Mouse (Mus musculus) midbrain, embryonic 15.5 days (tissue): Measurements from ENCODE around the gene Faap24. TPM values are rescaled to one million over a fixed set of nuclear protein-coding genes. Genes with fewer than 3 reads are reported as not detected.

ENCODE experiments used
- ATAC-seq: fragments of 200-750 bp; cut with Nextera tagmentation; replicated peaks from 2 replicates; pipeline ENCODE4 v1.8.0; 2017; ENCODE audit warnings: moderate TSS enrichment
- H3K27ac ChIP-seq: fragments of 300-500 bp; sonication (generic); 2 replicates; pipeline ENCODE4 v1.5.1; 2015; ENCODE audit warnings: mild to moderate bottlenecking, inconsistent platforms
- H3K27me3 ChIP-seq: fragments of 300-500 bp; sonication (generic); replicated peaks from 2 replicates; pipeline ENCODE4 v1.6.1; 2015; ENCODE audit warnings: inconsistent platforms
- H3K36me3 ChIP-seq: fragments of 300-500 bp; sonication (generic); replicated peaks from 2 replicates; pipeline ENCODE4 v1.6.1; 2015; ENCODE audit warnings: inconsistent platforms
- H3K4me1 ChIP-seq: fragments of 300-500 bp; sonication (generic); 2 replicates; pipeline ENCODE4 v1.6.1; 2015; ENCODE audit warnings: inconsistent platforms
- H3K4me2 ChIP-seq: fragments of 300-500 bp; sonication (generic); 2 replicates; pipeline ENCODE4 v1.6.1; 2015; ENCODE audit warnings: inconsistent platforms, mild to moderate bottlenecking, moderate library complexity
- H3K4me3 ChIP-seq: fragments of 300-500 bp; sonication (generic); 2 replicates; pipeline ENCODE4 v1.5.1; 2015; ENCODE audit warnings: mild to moderate bottlenecking, inconsistent platforms
- H3K9ac ChIP-seq: fragments of 300-500 bp; sonication (generic); 2 replicates; pipeline ENCODE4 v1.6.1; 2015; ENCODE audit warnings: mild to moderate bottlenecking, inconsistent platforms
- H3K9me3 ChIP-seq: fragments of 300-500 bp; sonication (generic); 2 replicates; pipeline ENCODE4 v1.6.1; 2016; ENCODE audit warnings: inconsistent platforms
- WGBS: fragments of 180-500 bp; shearing (Covaris S2); methylation state at CpG from one replicate; pipeline ENCODE4 v1.1.7; 2015; ENCODE audit warnings: mixed read lengths; 5-methylcytosine and 5-hydroxymethylcytosine counted together
- polyA plus RNA-seq: library from polyadenylated mRNA; unstranded; fragments of >200 nt; fragmentation: Nextera tagmentation; extraction: Ambion mirVana; gene quantifications from 2 replicates; pipeline ENCODE4 v1.2.1, GENCODE M21; 2015

Gene Faap24
- polyA plus RNA-seq, 1 experiment from 2014 or later, result 19.9 TPM

DNA sequence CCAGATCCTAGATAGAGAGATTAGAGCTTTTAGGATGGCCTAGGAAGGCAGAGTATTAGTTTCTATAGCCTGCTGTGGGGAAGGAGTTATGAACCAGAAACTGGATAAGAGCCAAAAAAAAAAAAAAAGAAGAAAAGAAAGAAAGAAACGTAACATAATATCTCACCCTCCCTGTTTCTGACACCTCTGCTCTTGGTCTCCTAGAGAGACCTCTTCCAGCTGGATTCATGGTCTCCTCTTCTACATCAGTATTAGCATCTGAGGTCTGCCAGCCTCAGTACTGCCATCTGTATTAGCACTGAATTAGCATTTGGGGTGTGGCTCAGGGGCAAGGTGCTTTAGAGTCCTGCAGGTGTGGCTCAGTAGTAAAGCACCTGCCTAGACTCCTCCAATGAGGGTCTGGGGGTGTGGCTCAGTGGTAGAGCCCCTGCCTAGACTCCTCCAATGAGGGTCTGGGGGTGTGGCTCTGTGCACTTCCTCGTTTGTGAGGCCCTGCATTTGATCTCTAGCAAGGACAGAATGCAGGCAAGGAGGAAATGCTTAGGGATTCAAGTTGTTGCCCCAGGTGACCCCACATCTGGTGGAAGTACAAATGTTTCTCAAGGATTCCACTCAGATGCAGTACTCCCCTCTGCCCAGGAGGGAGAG, 13.8 kb downstream of the Faap24 start:
- Histone ChIP-seq H3K4me1 (no peaks in the 10 kb centered on the region), H3K4me2 (no peak overlapping the region), H3K9ac (no peak overlapping the region), H3K27ac (no peak overlapping the region), H3K9me3 (no peaks in the 10 kb centered on the region), H3K4me3 (no peak overlapping the region), H3K36me3 (no peaks in the 10 kb centered on the region), H3K27me3 (no peaks in the 10 kb centered on the region)
- no peak for ATAC-seq
- WGBS, result 55% methylated on average over 2 of the region's 2 CpGs

GRCm38 (mm10) chr7:35381861-35382260, 14.8 kb downstream of the Faap24 start:
- no peak overlapping the region for H3K4me3 ChIP-seq
- H3K9ac ChIP-seq, result no peak overlapping the region
- WGBS, result 43% methylated on average over 15 of the region's 16 CpGs

GRCm38 (mm10) chr7:35380351-35380750, 16.3 kb downstream of the Faap24 start:
- Histone ChIP-seq H3K27me3 (no peaks in the 10 kb centered on the region), H3K36me3 (no peaks in the 10 kb centered on the region), H3K4me2 (no peak overlapping the region), H3K9ac (no peak overlapping the region), H3K9me3 (no peaks in the 10 kb centered on the region), H3K27ac (no peak overlapping the region), H3K4me1 (no peaks in the 10 kb centered on the region), H3K4me3 (no peak overlapping the region)
- WGBS, result 89% methylated on average over 8 of the region's 8 CpGs
- no peak for ATAC-seq

More at GRCm38 (mm10) chr7:35381861-35382260, 14.8 kb downstream of the Faap24 start:
- H3K9me3 ChIP-seq, result no peaks in the 10 kb centered on the region
- ATAC-seq, result no peak
- no peaks in the 10 kb centered on the region for H3K4me1 ChIP-seq
- no peaks in the 10 kb centered on the region for H3K27me3 ChIP-seq
- H3K27ac ChIP-seq, result no peak overlapping the region
- no peak overlapping the region for H3K4me2 ChIP-seq
- H3K36me3 ChIP-seq, result no peaks in the 10 kb centered on the region

DNA sequence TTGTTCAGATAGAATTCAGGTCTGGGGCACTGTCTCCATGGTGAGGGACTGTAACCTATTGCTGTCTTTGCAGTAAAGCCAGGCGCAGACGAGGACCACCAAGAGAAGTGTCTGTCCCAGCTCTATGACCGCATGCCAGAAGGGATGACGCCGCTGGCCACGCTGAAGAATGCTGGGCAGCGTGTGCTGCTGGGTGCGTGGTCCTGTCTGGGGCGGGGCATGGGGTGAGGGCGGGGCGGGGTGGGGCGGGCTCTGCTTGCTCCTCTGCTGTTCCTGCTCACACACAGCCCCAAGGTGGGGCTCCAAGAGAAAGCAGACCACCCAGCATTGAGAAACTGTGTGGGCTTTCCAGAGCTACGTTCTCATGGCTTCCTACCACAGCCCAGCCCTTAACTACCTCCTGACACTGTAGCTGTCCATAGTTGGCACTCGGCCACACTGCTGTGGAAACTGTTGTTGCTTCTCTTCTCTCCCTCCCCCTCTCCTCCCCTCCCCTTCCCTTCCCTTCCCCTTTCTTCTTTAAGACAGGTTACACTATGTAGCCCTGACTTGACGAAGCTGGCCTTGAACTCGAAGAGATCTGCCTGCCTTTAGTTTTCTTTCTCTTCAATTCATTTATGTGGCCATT, 17.0 kb downstream of the Faap24 start:
- WGBS, result 51% methylated on average over 16 of the region's 16 CpGs

GRCm38 (mm10) chr7:35376623-35377022, 20.0 kb downstream of the Faap24 start:
- no peak overlapping the region for H3K4me3 ChIP-seq
- H3K27me3 ChIP-seq, result no peaks in the 10 kb centered on the region
- no peaks in the 10 kb centered on the region for H3K36me3 ChIP-seq
- H3K4me1 ChIP-seq, result no peaks in the 10 kb centered on the region
- 87% methylated on average over 9 of the region's 9 CpGs for WGBS
- H3K27ac ChIP-seq, result no peak overlapping the region
- no peak for ATAC-seq
- H3K4me2 ChIP-seq, result no peak overlapping the region
- H3K9me3 ChIP-seq, result no peaks in the 10 kb centered on the region
- H3K9ac ChIP-seq, result no peak overlapping the region

More for the DNA sequence above, 17.0 kb downstream of the Faap24 start:
- no peak overlapping the region for H3K9ac ChIP-seq
- H3K9me3 ChIP-seq, result no peaks in the 10 kb centered on the region
- no peak overlapping the region for H3K4me3 ChIP-seq
- no peak for ATAC-seq
- no peak overlapping the region for H3K4me2 ChIP-seq
- H3K27ac ChIP-seq, result no peak overlapping the region
- H3K4me1 ChIP-seq, result no peaks in the 10 kb centered on the region
- no peaks in the 10 kb centered on the region for H3K36me3 ChIP-seq
- H3K27me3 ChIP-seq, result no peaks in the 10 kb centered on the region

GRCm38 (mm10) chr7:35374265-35374664, 22.4 kb downstream of the Faap24 start:
- Histone ChIP-seq H3K4me1 (no peaks in the 10 kb centered on the region), H3K9ac (no peak overlapping the region), H3K9me3 (no peaks in the 10 kb centered on the region), H3K4me2 (no peak overlapping the region), H3K36me3 (no peaks in the 10 kb centered on the region), H3K4me3 (no peak overlapping the region), H3K27me3 (no peaks in the 10 kb centered on the region), H3K27ac (no peak overlapping the region)
- 87% methylated on average over 7 of the region's 7 CpGs for WGBS
- ATAC-seq, result no peak

DNA sequence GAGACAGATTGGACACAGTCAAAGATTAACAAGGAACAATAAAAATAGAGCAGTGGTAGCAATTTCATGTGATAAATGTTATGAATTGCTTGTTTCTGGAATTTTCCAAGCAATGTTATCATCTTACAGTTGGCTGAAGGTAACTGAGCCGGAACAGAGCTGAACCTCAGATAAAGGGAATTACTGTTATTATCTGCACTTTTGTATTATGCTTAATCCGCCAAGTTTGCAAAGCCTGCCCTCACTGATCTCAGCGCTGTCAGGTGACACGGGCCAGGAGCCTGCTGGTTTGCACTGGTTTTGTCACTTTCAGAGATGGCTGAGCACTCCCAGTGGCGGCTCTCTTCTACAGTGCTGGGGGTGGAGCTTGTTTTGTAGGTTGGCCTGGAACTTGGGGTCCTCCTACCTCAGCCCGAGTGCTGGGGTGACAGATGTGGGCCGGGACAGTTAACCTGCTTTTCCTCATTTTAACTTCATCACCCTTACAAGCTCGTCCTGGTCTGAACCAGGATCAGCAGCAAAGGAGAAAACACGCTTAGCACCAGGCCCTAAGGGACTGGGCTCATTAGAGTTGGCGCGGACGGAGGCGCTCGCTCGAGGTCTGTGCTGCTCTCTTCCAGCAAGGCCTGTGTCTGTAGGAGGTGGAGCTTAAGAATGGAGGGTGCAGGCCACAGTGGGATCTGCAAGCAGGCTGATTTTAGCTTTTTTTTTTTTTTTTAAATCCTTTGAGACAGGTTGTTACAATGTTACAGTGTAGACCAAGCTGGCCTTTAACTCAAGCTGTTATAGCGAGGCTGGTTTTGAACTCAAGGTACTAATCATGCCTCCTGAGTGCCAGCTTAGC, 23.3 kb downstream of the Faap24 start:
- ATAC-seq, result no peak
- Histone ChIP-seq H3K27me3 (no peaks in the 10 kb centered on the region), H3K4me2 (no peak overlapping the region), H3K27ac (no peak overlapping the region), H3K4me1 (no peaks in the 10 kb centered on the region), H3K9ac (no peak overlapping the region), H3K36me3 (no peaks in the 10 kb centered on the region), H3K9me3 (no peaks in the 10 kb centered on the region; the same call in 1 of the 2 replicates), H3K4me3 (no peak overlapping the region)
- 60% methylated on average over 16 of the region's 16 CpGs for WGBS

- ATAC-seq, result no peak
These were observed 24.1 kb downstream of the Faap24 start for GRCm38 (mm10) chr7:35372483-35373017.

DNA sequence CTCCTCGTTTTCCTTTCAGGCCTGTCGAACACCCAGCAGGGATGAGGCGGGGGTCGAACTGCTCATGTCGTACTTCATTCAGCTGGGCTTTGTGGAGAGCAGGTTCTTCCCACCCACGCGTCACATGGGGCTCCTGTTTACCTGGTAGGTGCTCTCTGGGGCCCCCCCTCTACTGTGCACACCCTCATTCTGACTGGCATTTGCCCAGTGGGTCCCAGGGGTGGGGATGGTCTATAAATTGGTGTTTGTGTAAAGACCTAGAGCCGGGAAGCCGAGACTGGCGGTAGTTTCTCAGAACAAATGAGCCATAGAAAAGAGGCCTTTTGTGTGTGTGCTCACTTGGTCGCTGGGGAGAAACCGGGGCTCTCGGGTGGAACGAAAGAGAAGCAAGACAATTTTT, 25.5 kb downstream of the Faap24 start:
- WGBS, result 19% methylated on average over 14 of the region's 14 CpGs
- Histone ChIP-seq H3K27me3 (no peaks in the 10 kb centered on the region), H3K9me3 (no peaks in the 10 kb centered on the region; the same call in 1 of the 2 replicates), H3K4me1 (no peaks in the 10 kb centered on the region), H3K4me3 (no peak overlapping the region), H3K9ac (no peak overlapping the region), H3K27ac (no peak overlapping the region), H3K36me3 (no peaks in the 10 kb centered on the region), H3K4me2 (no peak overlapping the region)
- no peak for ATAC-seq

More at GRCm38 (mm10) chr7:35372483-35373017, 24.1 kb downstream of the Faap24 start:
- Histone ChIP-seq H3K4me2 (no peak overlapping the region), H3K4me1 (no peaks in the 10 kb centered on the region), H3K27ac (no peak overlapping the region), H3K27me3 (no peaks in the 10 kb centered on the region), H3K9ac (no peak overlapping the region), H3K36me3 (no peaks in the 10 kb centered on the region), H3K4me3 (no peak overlapping the region), H3K9me3 (no peaks in the 10 kb centered on the region; the same call in 1 of the 2 replicates)
- WGBS, result 93% methylated on average over 14 of the region's 14 CpGs

DNA sequence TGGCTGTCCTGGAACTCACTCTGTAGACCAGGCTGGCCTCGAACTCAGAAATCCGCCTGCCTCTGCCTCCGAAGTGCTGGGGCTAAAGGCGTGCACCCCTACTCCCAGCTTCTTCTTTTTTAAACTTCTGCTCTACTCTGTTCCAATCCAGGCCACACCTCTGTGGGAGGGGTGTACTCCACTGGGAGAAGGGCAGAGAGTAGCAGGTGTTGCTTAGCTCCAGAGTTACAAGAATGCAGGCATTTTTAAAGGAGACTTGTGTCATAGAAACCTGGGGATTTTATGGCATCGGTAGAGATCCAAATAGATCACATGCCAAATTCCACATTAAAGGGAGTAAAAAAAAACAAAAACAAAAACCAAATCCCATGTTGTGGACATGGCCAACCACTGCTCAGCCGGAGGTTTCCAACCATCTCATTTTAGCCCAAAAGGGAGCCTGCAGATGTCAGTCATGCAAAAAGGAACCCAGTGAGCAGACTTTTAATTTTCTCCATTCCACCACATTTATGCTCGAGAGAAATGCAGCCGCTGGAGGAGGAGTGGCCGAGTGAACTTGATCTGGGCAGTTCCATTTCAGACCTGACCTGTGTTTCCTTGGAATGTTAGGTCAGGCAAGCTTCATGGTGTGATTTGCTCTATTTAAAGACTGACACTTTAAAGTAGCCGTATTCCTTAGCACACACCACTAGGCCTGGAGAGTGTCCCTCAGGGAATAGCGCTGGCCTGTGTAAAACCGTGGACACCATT, 31.3 kb downstream of the Faap24 start:
- H3K27me3 ChIP-seq, result no peaks in the 10 kb centered on the region
- H3K9me3 ChIP-seq, result no peaks in the 10 kb centered on the region; the same call in 1 of the 2 replicates
- no peak overlapping the region for H3K27ac ChIP-seq
- no peaks in the 10 kb centered on the region for H3K36me3 ChIP-seq
- no peak for ATAC-seq
- no peak overlapping the region for H3K9ac ChIP-seq
- H3K4me3 ChIP-seq, result no peak overlapping the region
- WGBS, result 77% methylated on average over 12 of the region's 12 CpGs
- no peaks in the 10 kb centered on the region for H3K4me1 ChIP-seq
- H3K4me2 ChIP-seq, result no peak overlapping the region

GRCm38 (mm10) chr7:35362868-35363267, 33.8 kb downstream of the Faap24 start:
- ATAC-seq, result no peak
- no peak overlapping the region for H3K9ac ChIP-seq
- no peaks in the 10 kb centered on the region for H3K36me3 ChIP-seq
- no peaks in the 10 kb centered on the region for H3K4me1 ChIP-seq
- 83% methylated on average over 5 of the region's 5 CpGs for WGBS
- no peak overlapping the region for H3K27ac ChIP-seq
- no peaks in the 10 kb centered on the region for H3K9me3 ChIP-seq
- no peaks in the 10 kb centered on the region for H3K27me3 ChIP-seq
- H3K4me3 ChIP-seq, result no peak overlapping the region
- no peak overlapping the region for H3K4me2 ChIP-seq

GRCm38 (mm10) chr7:35362253-35362652, 34.4 kb downstream of the Faap24 start:
- 77% methylated on average over 5 of the region's 5 CpGs for WGBS
- H3K4me2 ChIP-seq, result no peak overlapping the region
- H3K4me3 ChIP-seq, result no peak overlapping the region
- H3K36me3 ChIP-seq, result no peaks in the 10 kb centered on the region
- no peak for ATAC-seq
- no peaks in the 10 kb centered on the region for H3K27me3 ChIP-seq
- no peak overlapping the region for H3K9ac ChIP-seq
- H3K9me3 ChIP-seq, result no peaks in the 10 kb centered on the region
- H3K27ac ChIP-seq, result no peak overlapping the region
- no peaks in the 10 kb centered on the region for H3K4me1 ChIP-seq
